Mouse (Mus musculus) liver, embryonic 13.5 days (tissue): ENCODE measurements at regions not wholly inside any gene's neighbourhood (a gene's known extent, or its start where the extent isn't known, plus 50 kb on each side); places are given as distances from the start of the nearest gene placed in this dataset.

ENCODE experiments used
- ATAC-seq: fragments of 200-750 bp; cut with Nextera tagmentation; 2 replicates; pipeline ENCODE4 v1.8.0; 2017; ENCODE audit warnings: low read depth, mild to moderate bottlenecking, moderate number of reproducible peaks, moderate library complexity
- DNase-seq: peaks from one replicate; pipeline ENCODE4 v3.0.0; 2022
- H3K27ac ChIP-seq: fragments of 300-500 bp; sonication (generic); 2 replicates; pipeline ENCODE4 v1.5.1; 2015; ENCODE audit warnings: moderate library complexity, mild to moderate bottlenecking, inconsistent platforms
- H3K27me3 ChIP-seq: fragments of 300-500 bp; sonication (generic); 2 replicates; pipeline ENCODE4 v1.6.1; 2015; ENCODE audit warnings: mild to moderate bottlenecking, inconsistent platforms
- H3K36me3 ChIP-seq: fragments of 300-500 bp; sonication (generic); 2 replicates; pipeline ENCODE4 v1.6.1; 2015; ENCODE audit warnings: mild to moderate bottlenecking, inconsistent platforms
- H3K4me1 ChIP-seq: fragments of 300-500 bp; sonication (generic); replicated peaks from 2 replicates; pipeline ENCODE4 v1.6.1; 2015; ENCODE audit warnings: inconsistent platforms
- H3K4me2 ChIP-seq: fragments of 300-500 bp; sonication (generic); 2 replicates; pipeline ENCODE4 v1.6.1; 2015; ENCODE audit warnings: inconsistent platforms, mild to moderate bottlenecking, moderate library complexity
- H3K4me3 ChIP-seq: fragments of 300-500 bp; sonication (generic); replicated peaks from 2 replicates; pipeline ENCODE4 v1.5.1; 2015; ENCODE audit warnings: mild to moderate bottlenecking, inconsistent platforms
- H3K9ac ChIP-seq: fragments of 300-500 bp; sonication (generic); 2 replicates; pipeline ENCODE4 v1.6.1; 2015; ENCODE audit warnings: mild to moderate bottlenecking, inconsistent platforms
- H3K9me3 ChIP-seq: fragments of 300-500 bp; sonication (generic); replicated peaks from 2 replicates; pipeline ENCODE4 v1.6.1; 2016; ENCODE audit warnings: inconsistent platforms
- whole genome bisulfite sequencing: fragments of 180-500 bp; shearing (Covaris S2); methylation state at CpG from one replicate; pipeline ENCODE4 v1.1.7; 2015; ENCODE audit not compliant: insufficient replicate concordance; 5-methylcytosine and 5-hydroxymethylcytosine counted together

DNA sequence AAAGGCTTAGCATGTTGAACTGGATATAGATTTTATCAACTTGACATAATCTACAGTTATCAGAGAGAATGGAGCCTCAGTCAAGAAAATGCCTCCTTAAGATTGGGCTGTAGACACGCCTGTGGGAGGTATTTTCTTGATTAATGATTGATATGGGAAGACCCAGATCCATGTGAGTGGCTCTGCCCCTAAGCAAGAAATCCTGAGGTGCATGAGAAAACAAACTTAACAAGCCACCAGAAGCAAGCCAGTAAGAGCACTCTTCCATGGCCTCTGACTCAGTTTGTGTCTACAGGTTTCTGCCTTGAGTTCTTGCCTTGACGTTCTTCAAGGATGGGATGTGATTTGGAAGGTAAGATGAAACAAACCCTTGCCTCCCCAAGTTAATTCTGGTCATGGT is 91.2 kb downstream of the Zbtb18 start:
- Histone ChIP-seq H3K4me2 (no peak overlapping the region), H3K36me3 (no peaks in the 10 kb centered on the region), H3K27me3 (no peaks in the 10 kb centered on the region), H3K9ac (no peak overlapping the region), H3K9me3 (no peaks in the 10 kb centered on the region), H3K4me3 (no peak overlapping the region), H3K27ac (no peak overlapping the region), H3K4me1 (0 out of 2 replicates have a peak, but pooled peaks cover 3% of the 10 kb centered on the region)
- WGBS, result 44% methylated on average over 2 of the region's 2 CpGs
- ATAC-seq (no peak), DNase-seq (no peak)

GRCm38 (mm10) chr1:177545031-177545735 is 103.0 kb downstream of the Zbtb18 start:
- no peak for DNase-seq
- H3K4me2 ChIP-seq, result no peak overlapping the region
- H3K27me3 ChIP-seq, result no peaks in the 10 kb centered on the region
- H3K9ac ChIP-seq, result no peak overlapping the region
- H3K4me1 ChIP-seq, result no peaks in the 10 kb centered on the region
- H3K4me3 ChIP-seq, result no peak overlapping the region
- WGBS, result 77% methylated on average over 15 of the region's 15 CpGs
- no peak for ATAC-seq
- no peaks in the 10 kb centered on the region for H3K9me3 ChIP-seq
- H3K27ac ChIP-seq, result no peak overlapping the region
- no peaks in the 10 kb centered on the region for H3K36me3 ChIP-seq

GRCm38 (mm10) chr1:177547716-177548115 is 105.6 kb downstream of the Zbtb18 start:
- WGBS, result 73% methylated on average over 6 of the region's 6 CpGs
- no peak for DNase-seq
- Histone ChIP-seq H3K4me3 (no peak overlapping the region), H3K27ac (no peak overlapping the region), H3K36me3 (no peaks in the 10 kb centered on the region), H3K9me3 (no peaks in the 10 kb centered on the region), H3K4me1 (0 out of 2 replicates have a peak, but pooled peaks cover 4% of the 10 kb centered on the region), H3K9ac (no peak overlapping the region), H3K27me3 (no peaks in the 10 kb centered on the region), H3K4me2 (no peak overlapping the region)
- ATAC-seq, result no peak

DNA sequence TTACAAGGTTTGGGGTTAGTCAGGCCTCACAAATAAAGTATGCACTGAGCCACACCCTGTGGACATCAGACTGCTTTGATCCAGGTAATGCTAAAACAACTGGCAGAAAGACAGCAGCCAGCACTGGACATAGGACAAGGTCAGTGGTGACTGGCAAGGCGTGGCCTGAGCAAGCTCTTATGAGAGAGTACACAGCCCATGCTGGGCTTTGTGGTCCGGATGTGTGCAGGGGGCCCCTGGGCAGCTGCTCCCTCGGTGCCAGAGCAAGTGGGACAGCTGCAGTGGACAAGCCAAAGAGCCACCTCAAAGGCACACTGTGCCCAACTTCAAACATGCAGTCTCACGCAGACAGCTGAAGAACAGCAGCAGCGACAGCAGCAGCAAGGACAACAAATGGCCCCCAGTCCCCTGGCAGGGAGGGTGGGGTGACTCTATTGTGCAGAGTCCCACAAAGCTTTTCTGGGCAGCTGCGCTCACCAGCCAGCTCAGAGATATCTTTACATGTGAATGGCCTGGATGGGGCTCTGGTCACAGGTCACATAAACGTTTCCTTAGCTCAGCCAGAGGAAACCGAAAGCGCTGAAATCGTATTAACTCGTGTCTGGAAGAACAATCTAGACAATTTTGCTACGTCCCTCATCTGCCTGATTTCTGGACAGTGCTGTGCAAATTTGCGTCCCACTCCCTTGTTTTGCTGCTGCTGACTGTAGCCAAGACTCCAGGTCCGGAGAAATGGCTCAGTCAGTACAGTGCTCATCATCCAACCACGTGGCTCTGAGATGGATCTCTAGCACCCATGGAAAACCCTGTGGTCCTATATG is 113.5 kb downstream of the Zbtb18 start:
- H3K27me3 ChIP-seq, result no peaks in the 10 kb centered on the region
- H3K4me3 ChIP-seq, result no peak overlapping the region
- H3K27ac ChIP-seq, result no peak overlapping the region; the same call in 1 of the 2 replicates
- no peak for DNase-seq
- peaks cover 5% of the 10 kb centered on the region; the same call in 1 of the 2 replicates for H3K4me1 ChIP-seq
- 41% methylated on average over 15 of the region's 15 CpGs for WGBS
- H3K36me3 ChIP-seq, result no peaks in the 10 kb centered on the region
- peak; percentile 58 for ATAC-seq
- H3K4me2 ChIP-seq, result peak overlapping the region; percentile 29
- H3K9ac ChIP-seq, result no peak overlapping the region
- H3K9me3 ChIP-seq, result no peaks in the 10 kb centered on the region

DNA sequence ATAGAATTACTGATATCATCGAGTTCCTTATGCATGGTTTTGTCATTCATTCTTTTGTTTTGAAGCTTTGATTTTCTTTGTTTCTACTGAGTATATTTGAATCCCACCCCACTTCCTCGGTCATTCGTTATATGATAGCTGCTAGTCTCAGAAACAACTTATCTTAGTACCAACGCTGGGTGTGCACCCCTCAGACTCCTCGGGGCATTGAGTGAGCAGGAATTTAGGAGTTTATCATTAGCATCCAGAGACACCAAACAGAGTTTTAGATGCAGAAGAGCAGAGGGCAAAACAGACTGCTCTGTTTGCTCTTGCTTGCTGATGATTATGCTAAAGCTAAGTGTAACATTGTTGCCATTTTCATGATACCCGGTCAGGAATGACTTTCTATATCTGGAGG is 115.3 kb downstream of the Zbtb18 start:
- H3K27ac ChIP-seq, result no peak overlapping the region
- WGBS, result 30% methylated on average over 6 of the region's 6 CpGs
- H3K4me2 ChIP-seq, result no peak overlapping the region
- no peaks in the 10 kb centered on the region for H3K9me3 ChIP-seq
- no peak for DNase-seq
- H3K36me3 ChIP-seq, result no peaks in the 10 kb centered on the region
- no peaks in the 10 kb centered on the region for H3K27me3 ChIP-seq
- peaks cover 2% of the 10 kb centered on the region; the same call in 1 of the 2 replicates for H3K4me1 ChIP-seq
- no peak overlapping the region for H3K9ac ChIP-seq
- H3K4me3 ChIP-seq, result no peak overlapping the region
- peak; percentile 62; the same call in 1 of the 2 replicates for ATAC-seq

- H3K27ac ChIP-seq, result no peak overlapping the region
- H3K4me1 ChIP-seq, result peaks cover 2% of the 10 kb centered on the region; the same call in 1 of the 2 replicates
- DNase-seq (no peak), ATAC-seq (no peak)
- no peak overlapping the region for H3K4me3 ChIP-seq
- H3K4me2 ChIP-seq, result no peak overlapping the region
- H3K9ac ChIP-seq, result no peak overlapping the region
- H3K9me3 ChIP-seq, result no peaks in the 10 kb centered on the region
- H3K36me3 ChIP-seq, result no peaks in the 10 kb centered on the region
- WGBS, result 67% methylated on average over 4 of the region's 4 CpGs
- H3K27me3 ChIP-seq, result no peaks in the 10 kb centered on the region
Measured at GRCm38 (mm10) chr1:177557856-177558255, 115.7 kb downstream of the Zbtb18 start.

GRCm38 (mm10) chr1:177561716-177562588 is 119.8 kb downstream of the Zbtb18 start:
- Histone ChIP-seq H3K4me1 (no peaks in the 10 kb centered on the region), H3K27ac (no peak overlapping the region), H3K27me3 (no peaks in the 10 kb centered on the region), H3K9me3 (no peaks in the 10 kb centered on the region), H3K36me3 (no peaks in the 10 kb centered on the region), H3K4me2 (no peak overlapping the region), H3K9ac (no peak overlapping the region), H3K4me3 (no peak overlapping the region)
- ATAC-seq (no peak), DNase-seq (no peak)
- WGBS, result 77% methylated on average over 17 of the region's 17 CpGs

- Histone ChIP-seq H3K27me3 (no peaks in the 10 kb centered on the region), H3K4me1 (no peaks in the 10 kb centered on the region), H3K27ac (no peak overlapping the region), H3K9ac (no peak overlapping the region), H3K4me2 (no peak overlapping the region), H3K4me3 (no peak overlapping the region), H3K9me3 (no peaks in the 10 kb centered on the region), H3K36me3 (no peaks in the 10 kb centered on the region)
- no peak for DNase-seq
- no peak for ATAC-seq
- WGBS, result 69% methylated on average over 5 of the region's 5 CpGs
Measured at GRCm38 (mm10) chr1:177562589-177562912, 120.4 kb downstream of the Zbtb18 start.

DNA sequence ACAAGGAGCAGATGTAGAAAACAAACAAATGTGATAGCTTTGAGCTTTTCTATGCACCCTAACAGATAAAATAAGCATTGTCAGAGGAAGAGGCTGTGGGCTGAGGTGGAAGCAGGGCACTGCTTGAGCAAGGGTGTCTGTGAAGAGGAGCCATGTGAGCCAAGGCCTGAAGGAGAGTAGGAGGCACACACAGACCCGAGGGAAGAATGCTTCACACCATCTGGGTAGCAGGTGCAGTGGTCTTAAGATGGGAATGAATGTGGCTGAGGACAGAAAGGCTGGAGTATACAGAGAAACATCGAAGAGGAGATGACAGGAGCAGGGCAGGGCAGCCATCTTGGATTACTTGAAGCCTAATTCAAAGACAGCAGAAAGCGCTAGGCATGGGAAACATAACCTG is 123.5 kb downstream of the Zbtb18 start:
- Histone ChIP-seq H3K4me2 (no peak overlapping the region), H3K4me3 (no peak overlapping the region), H3K27ac (no peak overlapping the region), H3K36me3 (no peaks in the 10 kb centered on the region), H3K27me3 (no peaks in the 10 kb centered on the region), H3K9me3 (no peaks in the 10 kb centered on the region), H3K4me1 (no peaks in the 10 kb centered on the region), H3K9ac (no peak overlapping the region)
- no peak for ATAC-seq
- no peak for DNase-seq
- 64% methylated on average over 3 of the region's 3 CpGs for WGBS

DNA sequence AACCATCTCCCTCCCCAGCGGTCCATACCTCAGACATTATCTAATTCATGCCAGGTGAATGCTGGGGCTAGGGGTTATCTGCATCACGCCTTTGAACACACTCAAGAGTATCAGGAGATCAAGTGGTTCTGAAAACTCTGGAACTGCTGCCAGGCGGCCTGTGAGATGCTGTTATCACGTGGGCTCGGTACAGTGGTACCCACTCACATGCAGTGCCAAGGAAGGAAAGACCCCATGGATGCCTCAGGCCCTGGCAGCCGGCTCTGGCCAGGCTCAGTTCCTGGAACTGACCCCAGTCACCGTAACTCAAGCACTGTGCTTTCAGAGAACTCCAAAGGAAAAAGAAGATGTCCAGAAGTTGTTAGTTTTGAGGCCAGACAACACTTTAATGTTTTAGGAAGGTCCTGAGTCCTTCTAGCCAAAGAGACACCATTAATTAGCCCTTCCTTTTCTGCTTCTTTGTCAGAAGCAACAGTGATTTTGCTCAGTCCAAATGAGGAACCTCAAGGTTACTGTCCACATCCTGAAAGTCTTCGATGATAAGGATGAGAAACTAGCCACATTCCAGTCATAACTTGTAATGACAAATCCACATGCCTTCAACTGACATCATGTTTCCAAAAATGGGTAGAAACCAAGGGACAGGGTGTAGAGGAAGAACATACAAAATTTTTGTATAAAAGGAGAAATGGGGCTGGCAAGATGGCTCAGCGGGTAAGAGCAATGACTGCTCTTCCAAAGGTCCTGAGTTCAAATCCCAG is 126.1 kb downstream of the Zbtb18 start:
- no peak for ATAC-seq
- H3K4me3 ChIP-seq, result no peak overlapping the region
- DNase-seq, result no peak
- H3K9ac ChIP-seq, result no peak overlapping the region
- no peak overlapping the region for H3K4me2 ChIP-seq
- H3K36me3 ChIP-seq, result no peaks in the 10 kb centered on the region
- 50% methylated on average over 9 of the region's 9 CpGs for WGBS
- no peaks in the 10 kb centered on the region for H3K27me3 ChIP-seq
- H3K9me3 ChIP-seq, result no peaks in the 10 kb centered on the region
- H3K4me1 ChIP-seq, result no peaks in the 10 kb centered on the region
- H3K27ac ChIP-seq, result no peak overlapping the region

DNA sequence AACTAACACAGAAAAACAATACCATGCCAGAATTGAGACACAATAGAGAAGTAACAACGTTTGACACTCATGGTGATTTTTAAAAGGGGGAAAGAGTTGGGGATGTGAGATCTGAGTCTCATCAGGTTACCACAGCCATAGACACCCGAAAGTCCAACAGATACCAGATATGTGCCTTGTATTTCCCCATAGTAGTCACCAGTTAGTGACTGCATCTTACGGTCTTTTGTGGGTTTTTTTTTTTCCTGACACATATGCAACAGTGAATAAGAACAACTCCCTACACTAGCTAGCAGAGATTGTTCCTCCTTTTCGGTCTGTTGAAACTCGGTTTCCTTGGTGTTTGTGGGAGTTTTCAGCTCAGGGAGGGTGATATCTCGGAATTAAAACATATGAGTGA is 127.4 kb downstream of the Zbtb18 start:
- Histone ChIP-seq H3K9me3 (no peaks in the 10 kb centered on the region), H3K36me3 (no peaks in the 10 kb centered on the region), H3K4me2 (no peak overlapping the region), H3K9ac (no peak overlapping the region), H3K4me1 (no peaks in the 10 kb centered on the region), H3K4me3 (no peak overlapping the region), H3K27me3 (no peaks in the 10 kb centered on the region), H3K27ac (no peak overlapping the region)
- 54% methylated on average over 6 of the region's 6 CpGs for WGBS
- no peak for ATAC-seq
- DNase-seq, result no peak
